Mouse (Mus musculus): Measurements from ENCODE around the gene Stard9. TPM values are rescaled to one million over a fixed set of nuclear protein-coding genes. Genes with fewer than 3 reads are reported as not detected.

The Stard9 gene
- polyA plus RNA-seq, 1 experiment from 2014 or later: 4.6 TPM

GRCm38 (mm10) chr2:120628076-120628865 lies 650 bp upstream of the Stard9 start:
- H3K9me3 ChIP-seq: no peaks in the 10 kb centered on the region
- peaks cover 17% of the 10 kb centered on the region for H3K4me1 ChIP-seq (replicated peaks)
- H3K27ac ChIP-seq (replicated peaks): peak overlapping the region; percentile 69
- H3K27me3 ChIP-seq: no peaks in the 10 kb centered on the region
- H3K36me3 ChIP-seq: peaks cover 8% of the 10 kb centered on the region
- WGBS: 33% methylated on average over 10 of the region's 10 CpGs
- peak overlapping the region; percentile 51 for H3K9ac ChIP-seq
- H3K4me2 ChIP-seq: peak overlapping the region; percentile 56
- ATAC-seq (ENCODE audit: low read depth): 0 out of 2 replicates have a peak, but pooled peaks have one; percentile 23
- H3K4me3 ChIP-seq: peak overlapping the region; percentile 48

GRCm38 (mm10) chr2:120630246-120630645 lies 1.3 kb downstream of the Stard9 start:
- no peak for ATAC-seq (ENCODE audit: low read depth)
- 73% methylated on average over 2 of the region's 2 CpGs for WGBS
- Histone ChIP-seq H3K4me2 (peak overlapping the region; percentile 56), H3K4me1 (replicated peaks) (peaks cover 17% of the 10 kb centered on the region), H3K9me3 (no peaks in the 10 kb centered on the region), H3K9ac (no peak overlapping the region), H3K4me3 (no peak overlapping the region), H3K27me3 (no peaks in the 10 kb centered on the region), H3K27ac (replicated peaks) (no peak overlapping the region), H3K36me3 (peaks cover 25% of the 10 kb centered on the region)

DNA sequence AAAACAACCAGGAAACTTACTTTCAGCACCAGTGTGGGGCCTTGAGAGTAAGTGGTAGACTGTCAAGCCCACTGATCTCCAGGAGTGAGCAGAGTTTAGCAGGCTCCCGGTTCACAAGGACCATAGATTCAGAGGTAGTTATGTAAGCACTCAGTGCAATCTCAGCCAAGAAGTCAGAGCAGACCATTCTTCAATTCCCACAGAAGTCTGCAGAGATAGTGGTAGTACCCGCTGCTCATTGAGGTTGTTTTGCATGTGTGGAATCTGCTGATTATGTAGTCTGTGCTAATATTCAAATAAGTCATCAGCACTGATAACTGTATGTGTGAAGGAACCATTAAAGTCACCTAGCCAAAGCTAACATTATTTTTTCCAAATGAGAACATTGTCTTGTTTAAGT lies 1.7 kb downstream of the Stard9 start:
- Histone ChIP-seq H3K27ac (replicated peaks) (no peak overlapping the region), H3K4me3 (no peak overlapping the region), H3K27me3 (no peaks in the 10 kb centered on the region), H3K36me3 (peaks cover 29% of the 10 kb centered on the region), H3K4me2 (peak overlapping the region; percentile 56; the same call in 1 of the 2 replicates), H3K9me3 (no peaks in the 10 kb centered on the region), H3K4me1 (replicated peaks) (peaks cover 17% of the 10 kb centered on the region), H3K9ac (no peak overlapping the region)
- no peak for ATAC-seq (ENCODE audit: low read depth)
- 74% methylated on average over 2 of the region's 2 CpGs for WGBS

DNA sequence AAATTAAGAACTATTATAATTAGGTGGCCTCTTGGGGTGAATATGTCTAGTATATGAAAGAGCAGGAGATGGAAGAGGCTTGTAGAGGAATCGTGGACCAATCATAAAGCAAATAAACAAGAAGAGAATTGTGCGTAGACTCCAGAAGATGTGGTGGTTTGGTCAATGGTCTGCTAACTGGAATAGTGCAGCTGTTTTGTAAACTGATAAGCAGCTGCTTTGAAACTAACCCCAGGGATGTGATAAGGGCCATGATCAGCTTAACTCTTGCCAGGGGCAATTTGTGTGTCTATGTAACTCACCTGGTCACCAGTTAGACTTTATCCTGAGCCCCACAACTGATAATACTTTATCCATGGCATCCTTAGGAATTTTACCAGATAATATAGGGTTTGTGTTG lies 2.6 kb downstream of the Stard9 start:
- H3K4me3 ChIP-seq: no peak overlapping the region
- no peak overlapping the region for H3K9ac ChIP-seq
- H3K9me3 ChIP-seq: no peaks in the 10 kb centered on the region
- 94% methylated on average over 2 of the region's 2 CpGs for WGBS
- peaks cover 17% of the 10 kb centered on the region for H3K4me1 ChIP-seq (replicated peaks)
- no peak overlapping the region for H3K4me2 ChIP-seq
- H3K27me3 ChIP-seq: no peaks in the 10 kb centered on the region
- ATAC-seq (ENCODE audit: low read depth): no peak
- no peak overlapping the region for H3K27ac ChIP-seq (replicated peaks)
- H3K36me3 ChIP-seq: peaks cover 29% of the 10 kb centered on the region

- Histone ChIP-seq H3K4me1 (replicated peaks) (peaks cover 17% of the 10 kb centered on the region), H3K9ac (no peak overlapping the region), H3K27me3 (no peaks in the 10 kb centered on the region), H3K27ac (replicated peaks) (no peak overlapping the region), H3K36me3 (peaks cover 29% of the 10 kb centered on the region), H3K4me3 (no peak overlapping the region), H3K4me2 (no peak overlapping the region), H3K9me3 (no peaks in the 10 kb centered on the region)
- ATAC-seq (ENCODE audit: low read depth): no peak
- WGBS: 71% methylated on average over 4 of the region's 4 CpGs
Observed at GRCm38 (mm10) chr2:120631957-120632356, 3.0 kb downstream of the Stard9 start.

DNA sequence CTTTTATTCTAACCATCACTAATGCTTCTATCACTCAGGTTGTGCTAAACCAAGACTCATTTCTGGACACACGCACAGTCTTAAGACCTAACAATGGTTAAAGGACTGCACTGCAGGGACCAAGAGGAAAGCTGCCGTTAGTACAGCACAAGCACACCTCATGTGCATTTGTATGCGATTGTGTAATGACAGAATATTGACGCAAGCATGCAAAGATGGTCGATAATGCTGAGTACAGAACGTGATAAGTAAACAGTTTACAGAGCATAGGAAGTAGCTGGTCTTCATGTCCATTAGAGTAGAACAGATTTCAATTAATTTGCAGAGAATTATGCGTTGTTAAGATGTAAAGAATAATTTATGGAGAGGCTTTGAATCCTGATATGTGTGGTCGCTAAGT lies 11.9 kb downstream of the Stard9 start:
- Histone ChIP-seq H3K27ac (replicated peaks) (no peak overlapping the region), H3K9ac (no peak overlapping the region), H3K36me3 (peaks cover 3% of the 10 kb centered on the region; the same call in 1 of the 2 replicates), H3K4me2 (no peak overlapping the region), H3K27me3 (no peaks in the 10 kb centered on the region), H3K9me3 (no peaks in the 10 kb centered on the region), H3K4me1 (replicated peaks) (no peaks in the 10 kb centered on the region), H3K4me3 (no peak overlapping the region)
- ATAC-seq (ENCODE audit: low read depth): no peak
- WGBS: 87% methylated on average over 8 of the region's 8 CpGs

GRCm38 (mm10) chr2:120643836-120644235 lies 14.9 kb downstream of the Stard9 start:
- Histone ChIP-seq H3K4me1 (replicated peaks) (no peaks in the 10 kb centered on the region), H3K27me3 (no peaks in the 10 kb centered on the region), H3K9ac (no peak overlapping the region), H3K27ac (replicated peaks) (no peak overlapping the region), H3K36me3 (peaks cover 3% of the 10 kb centered on the region; the same call in 1 of the 2 replicates), H3K9me3 (no peaks in the 10 kb centered on the region), H3K4me3 (no peak overlapping the region), H3K4me2 (no peak overlapping the region)
- ATAC-seq (ENCODE audit: low read depth): no peak
- 59% methylated on average over 7 of the region's 7 CpGs for WGBS

GRCm38 (mm10) chr2:120646777-120647176 lies 17.9 kb downstream of the Stard9 start:
- Histone ChIP-seq H3K9me3 (no peaks in the 10 kb centered on the region), H3K9ac (no peak overlapping the region), H3K4me1 (replicated peaks) (no peaks in the 10 kb centered on the region), H3K27me3 (no peaks in the 10 kb centered on the region), H3K4me3 (no peak overlapping the region), H3K27ac (replicated peaks) (no peak overlapping the region), H3K4me2 (no peak overlapping the region), H3K36me3 (no peaks in the 10 kb centered on the region)
- 88% methylated on average over 4 of the region's 4 CpGs for WGBS
- ATAC-seq (ENCODE audit: low read depth): no peak

DNA sequence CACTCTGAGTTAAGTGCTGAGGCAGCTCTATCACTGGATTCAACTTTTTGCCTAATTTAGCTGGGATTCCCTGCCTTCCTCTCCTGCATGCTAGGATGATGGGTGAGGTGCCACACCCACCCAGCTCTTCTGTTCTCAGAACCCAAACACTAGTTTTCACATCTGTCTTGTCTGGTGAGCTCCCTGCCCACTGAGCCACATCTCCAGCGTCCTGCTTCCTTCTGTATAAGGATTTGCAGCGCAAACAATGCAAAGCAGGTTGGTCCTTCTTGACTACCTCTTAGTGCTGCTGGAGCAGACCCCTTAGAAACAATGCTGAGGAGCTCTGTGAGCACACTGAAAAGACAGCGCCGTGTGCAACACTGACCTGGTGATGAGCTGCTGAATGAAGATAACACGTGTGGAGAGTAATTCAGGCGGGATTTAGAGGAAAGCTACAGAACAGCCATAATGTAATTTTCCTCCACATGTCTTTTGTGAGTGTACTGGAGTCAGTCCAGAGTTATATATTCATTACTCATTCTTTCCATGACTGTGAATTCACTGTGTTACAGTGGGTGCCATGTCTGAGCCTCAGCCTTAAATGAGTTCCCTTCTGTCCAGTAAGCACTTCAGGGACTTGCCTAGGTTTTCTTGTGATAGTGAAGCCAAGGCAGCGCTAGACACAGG lies 23.5 kb downstream of the Stard9 start:
- no peaks in the 10 kb centered on the region for H3K4me1 ChIP-seq (replicated peaks)
- ATAC-seq (ENCODE audit: low read depth): no peak
- H3K9ac ChIP-seq: no peak overlapping the region
- 81% methylated on average over 7 of the region's 7 CpGs for WGBS
- H3K36me3 ChIP-seq: no peaks in the 10 kb centered on the region
- 0 out of 2 replicates have a peak overlapping the region, but pooled peaks have one; percentile 9 for H3K27ac ChIP-seq (replicated peaks)
- H3K4me2 ChIP-seq: no peak overlapping the region
- H3K4me3 ChIP-seq: no peak overlapping the region
- no peaks in the 10 kb centered on the region for H3K27me3 ChIP-seq
- no peaks in the 10 kb centered on the region for H3K9me3 ChIP-seq

DNA sequence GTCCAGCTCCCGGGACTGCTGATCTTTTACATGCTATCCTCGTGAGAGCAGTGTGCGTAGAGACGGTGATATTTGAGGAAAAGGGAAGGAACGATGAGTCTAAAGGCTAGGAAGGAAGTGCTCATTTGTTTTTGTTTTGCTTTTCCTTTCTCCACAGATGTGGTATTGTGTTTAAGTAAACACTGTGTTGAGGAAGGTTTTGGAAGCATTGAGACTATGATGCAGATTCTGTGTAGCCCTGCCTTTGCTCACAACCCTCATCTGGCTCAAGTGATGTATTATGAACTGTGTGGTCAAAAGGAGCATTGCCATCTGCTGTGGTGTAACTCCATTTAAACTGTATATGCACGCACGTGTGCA lies 24.0 kb downstream of the Stard9 start:
- H3K27me3 ChIP-seq: no peaks in the 10 kb centered on the region
- no peak overlapping the region for H3K4me3 ChIP-seq
- H3K4me1 ChIP-seq (replicated peaks): no peaks in the 10 kb centered on the region
- no peak for ATAC-seq (ENCODE audit: low read depth)
- no peak overlapping the region for H3K9ac ChIP-seq
- 85% methylated on average over 7 of the region's 7 CpGs for WGBS
- no peaks in the 10 kb centered on the region for H3K36me3 ChIP-seq
- no peaks in the 10 kb centered on the region for H3K9me3 ChIP-seq
- H3K4me2 ChIP-seq: no peak overlapping the region
- 0 out of 2 replicates have a peak overlapping the region, but pooled peaks have one; percentile 9 for H3K27ac ChIP-seq (replicated peaks)

GRCm38 (mm10) chr2:120654693-120655092 lies 25.8 kb downstream of the Stard9 start:
- no peak overlapping the region for H3K27ac ChIP-seq (replicated peaks)
- no peaks in the 10 kb centered on the region for H3K9me3 ChIP-seq
- H3K4me2 ChIP-seq: no peak overlapping the region
- H3K9ac ChIP-seq: no peak overlapping the region
- H3K4me3 ChIP-seq: no peak overlapping the region
- WGBS: 82% methylated on average over 2 of the region's 2 CpGs
- H3K4me1 ChIP-seq (replicated peaks): no peaks in the 10 kb centered on the region
- ATAC-seq (ENCODE audit: low read depth): no peak
- no peaks in the 10 kb centered on the region for H3K27me3 ChIP-seq
- no peaks in the 10 kb centered on the region for H3K36me3 ChIP-seq

DNA sequence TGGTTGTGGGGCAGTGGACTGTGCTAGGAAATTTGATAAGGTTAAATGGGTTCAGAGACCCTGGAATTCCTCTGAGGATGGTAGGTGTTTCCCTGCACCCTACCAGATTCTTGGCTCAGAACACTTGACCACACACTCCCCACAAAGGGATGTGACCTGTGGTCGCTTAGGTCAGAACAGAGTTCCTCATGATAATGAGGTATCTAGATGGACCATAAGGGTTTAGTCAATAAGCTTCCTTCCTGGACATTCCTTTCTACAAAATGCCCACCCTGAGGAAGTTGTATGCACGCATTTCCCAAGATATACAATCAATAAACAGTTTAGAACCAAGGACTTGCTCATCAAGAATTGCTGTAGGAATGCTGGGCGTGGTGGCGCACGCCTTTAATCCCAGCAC lies 27.0 kb downstream of the Stard9 start:
- ATAC-seq (ENCODE audit: low read depth): no peak
- 90% methylated on average over 5 of the region's 5 CpGs for WGBS

More for the DNA sequence above, 27.0 kb downstream of the Stard9 start:
- H3K27ac ChIP-seq (replicated peaks): no peak overlapping the region
- H3K9ac ChIP-seq: no peak overlapping the region
- H3K36me3 ChIP-seq: no peaks in the 10 kb centered on the region
- no peaks in the 10 kb centered on the region for H3K27me3 ChIP-seq
- H3K9me3 ChIP-seq: no peaks in the 10 kb centered on the region
- H3K4me1 ChIP-seq (replicated peaks): no peaks in the 10 kb centered on the region
- no peak overlapping the region for H3K4me3 ChIP-seq
- no peak overlapping the region for H3K4me2 ChIP-seq

All from neural tube, embryonic 13.5 days (tissue).